Mouse (Mus musculus): Measurements from ENCODE around the gene Emc8. TPM values are rescaled to one million over a fixed set of nuclear protein-coding genes. Genes with fewer than 3 reads are reported as not detected.
A peak's percentile ranks its signal among the peaks of the same experiment; 100 is the strongest.

Gene Emc8
- total and polyA plus RNA-seq, 2 experiments from 2014 or later = 45.4 to 134 TPM

- Histone ChIP-seq H3K27ac (ENCODE audit: low read depth) (no peak overlapping the region), H3K4me2 (ENCODE audit: low read depth, low read length) (no peak overlapping the region), H3K9me3 (replicated peaks; ENCODE audit: control insufficient read depth, low read length) (no peaks in the 10 kb centered on the region), H3K4me3 (ENCODE audit: low read depth, low read length) (no peak overlapping the region), H3K9ac (replicated peaks; ENCODE audit: low read depth, low read length) (no peak overlapping the region), H3K36me3 (replicated peaks; ENCODE audit: control insufficient read depth, insufficient read depth, low read length) (no peaks in the 10 kb centered on the region), H3K4me1 (ENCODE audit: control insufficient read depth, insufficient read depth) (peaks cover 13% of the 10 kb centered on the region; the same call in 1 of the 2 replicates), H3K27me3 (ENCODE audit: control insufficient read depth, insufficient read depth, low read length) (no peaks in the 10 kb centered on the region)
- TF ChIP-seq EP300 (IDR thresholded peaks at IDR 0.05; ENCODE audit: low read depth) (no peak), CTCF (IDR thresholded peaks at IDR 0.05; ENCODE audit: low read depth) (no peak)
- DNase-seq (ENCODE audit: low spot score) (no peak), ATAC-seq (ENCODE audit: insufficient read depth, low read depth) (no peak)
- whole genome bisulfite sequencing = 39% methylated on average over 2 of the region's 2 CpGs
These were observed 44.8 kb downstream of the Emc8 start for GRCm38 (mm10) chr8:120623608-120624007.

- H3K9ac ChIP-seq (replicated peaks; ENCODE audit: low read depth, low read length) = no peak overlapping the region
- no peaks in the 10 kb centered on the region for H3K9me3 ChIP-seq (replicated peaks; ENCODE audit: control insufficient read depth, low read length)
- 67% methylated on average over 14 of the region's 14 CpGs for WGBS
- ATAC-seq (ENCODE audit: insufficient read depth, low read depth) = no peak
- TF ChIP-seq EP300 (IDR thresholded peaks at IDR 0.05; ENCODE audit: low read depth) = no peak
- TF ChIP-seq CTCF (IDR thresholded peaks at IDR 0.05; ENCODE audit: low read depth) = no peak
- no peak for DNase-seq (ENCODE audit: low spot score)
- peaks cover 18% of the 10 kb centered on the region; the same call in 1 of the 2 replicates for H3K4me1 ChIP-seq (ENCODE audit: control insufficient read depth, insufficient read depth)
- no peak overlapping the region for H3K4me2 ChIP-seq (ENCODE audit: low read depth, low read length)
- H3K36me3 ChIP-seq (replicated peaks; ENCODE audit: control insufficient read depth, insufficient read depth, low read length) = no peaks in the 10 kb centered on the region
- H3K4me3 ChIP-seq (ENCODE audit: low read depth, low read length) = no peak overlapping the region
- no peak overlapping the region for H3K27ac ChIP-seq (ENCODE audit: low read depth)
- H3K27me3 ChIP-seq (ENCODE audit: control insufficient read depth, insufficient read depth, low read length) = no peaks in the 10 kb centered on the region
These were observed 46.2 kb downstream of the Emc8 start for GRCm38 (mm10) chr8:120622161-120622560.

GRCm38 (mm10) chr8:120620441-120620840 is 47.9 kb downstream of the Emc8 start:
- H3K27ac ChIP-seq (ENCODE audit: low read depth) = 0 out of 2 replicates have a peak overlapping the region, but pooled peaks have one; percentile 32
- no peaks in the 10 kb centered on the region for H3K9me3 ChIP-seq (replicated peaks; ENCODE audit: control insufficient read depth, low read length)
- H3K27me3 ChIP-seq (ENCODE audit: control insufficient read depth, insufficient read depth, low read length) = no peaks in the 10 kb centered on the region
- TF ChIP-seq EP300 (IDR thresholded peaks at IDR 0.05; ENCODE audit: low read depth) (no peak), CTCF (IDR thresholded peaks at IDR 0.05; ENCODE audit: low read depth) (no peak)
- DNase-seq (ENCODE audit: low spot score) (no peak), ATAC-seq (ENCODE audit: insufficient read depth, low read depth) (no peak)
- H3K4me1 ChIP-seq (ENCODE audit: control insufficient read depth, insufficient read depth) = peaks cover 18% of the 10 kb centered on the region; the same call in 1 of the 2 replicates
- H3K4me2 ChIP-seq (ENCODE audit: low read depth, low read length) = no peak overlapping the region
- no peak overlapping the region for H3K4me3 ChIP-seq (ENCODE audit: low read depth, low read length)
- H3K36me3 ChIP-seq (replicated peaks; ENCODE audit: control insufficient read depth, insufficient read depth, low read length) = no peaks in the 10 kb centered on the region
- 58% methylated on average over 7 of the region's 7 CpGs for WGBS
- H3K9ac ChIP-seq (replicated peaks; ENCODE audit: low read depth, low read length) = no peak overlapping the region

- Histone ChIP-seq H3K27ac (ENCODE audit: low read depth) (peak overlapping the region; percentile 32), H3K4me2 (ENCODE audit: low read depth, low read length) (no peak overlapping the region), H3K4me1 (ENCODE audit: control insufficient read depth, insufficient read depth) (peaks cover 18% of the 10 kb centered on the region; the same call in 1 of the 2 replicates), H3K9ac (replicated peaks; ENCODE audit: low read depth, low read length) (no peak overlapping the region), H3K4me3 (ENCODE audit: low read depth, low read length) (no peak overlapping the region), H3K36me3 (replicated peaks; ENCODE audit: control insufficient read depth, insufficient read depth, low read length) (no peaks in the 10 kb centered on the region), H3K27me3 (ENCODE audit: control insufficient read depth, insufficient read depth, low read length) (no peaks in the 10 kb centered on the region), H3K9me3 (replicated peaks; ENCODE audit: control insufficient read depth, low read length) (no peaks in the 10 kb centered on the region)
- WGBS = 66% methylated on average over 11 of the region's 11 CpGs
- DNase-seq (ENCODE audit: low spot score) (no peak), ATAC-seq (ENCODE audit: insufficient read depth, low read depth) (peak; percentile 49)
- TF ChIP-seq CTCF (IDR thresholded peaks at IDR 0.05; ENCODE audit: low read depth) (no peak), EP300 (IDR thresholded peaks at IDR 0.05; ENCODE audit: low read depth) (0 out of 2 replicates have a peak, but pooled peaks have one; percentile 28)
These were observed 48.9 kb downstream of the Emc8 start for GRCm38 (mm10) chr8:120619235-120620180.

GRCm38 (mm10) chr8:120618110-120618509 is 50.3 kb downstream of the Emc8 start:
- Histone ChIP-seq H3K4me2 (ENCODE audit: low read depth, low read length) (no peak overlapping the region), H3K4me1 (ENCODE audit: control insufficient read depth, insufficient read depth) (peaks cover 18% of the 10 kb centered on the region; the same call in 1 of the 2 replicates), H3K9ac (replicated peaks; ENCODE audit: low read depth, low read length) (no peak overlapping the region), H3K27me3 (ENCODE audit: control insufficient read depth, insufficient read depth, low read length) (0 out of 2 replicates have a peak, but pooled peaks cover 4% of the 10 kb centered on the region), H3K36me3 (replicated peaks; ENCODE audit: control insufficient read depth, insufficient read depth, low read length) (no peaks in the 10 kb centered on the region), H3K27ac (ENCODE audit: low read depth) (no peak overlapping the region), H3K9me3 (replicated peaks; ENCODE audit: control insufficient read depth, low read length) (no peaks in the 10 kb centered on the region), H3K4me3 (ENCODE audit: low read depth, low read length) (no peak overlapping the region)
- peak; percentile 52 for ATAC-seq (ENCODE audit: insufficient read depth, low read depth)
- WGBS = 0% methylated on average over 6 of the region's 6 CpGs
- TF ChIP-seq EP300 (IDR thresholded peaks at IDR 0.05; ENCODE audit: low read depth) = no peak
- TF ChIP-seq CTCF (IDR thresholded peaks at IDR 0.05; ENCODE audit: low read depth) = peak; percentile 89
- DNase-seq (ENCODE audit: low spot score) = peak; percentile 62

Data from heart, postnatal 0 days (tissue).